Mouse (Mus musculus) G1E (cell line): Measurements from ENCODE around the gene Ttc39d.

Source experiments
- CTCF ChIP-seq: IDR thresholded peaks from 2 replicates; pipeline ENCODE4 v1.5.1; 2012; ENCODE audit warnings: low read depth, low read length, inconsistent platforms, mixed read lengths
- GATA1 ChIP-seq: IDR thresholded peaks from 2 replicates; pipeline ENCODE4 v1.6.1; 2012; ENCODE audit warnings: borderline replicate concordance, low read length, inconsistent platforms, mixed read lengths
- GATA2 ChIP-seq: IDR thresholded peaks from 2 replicates; pipeline ENCODE4 v1.6.1; 2012; ENCODE audit warnings: low read depth, low read length, inconsistent platforms, borderline replicate concordance
- POLR2AphosphoS5 ChIP-seq: IDR thresholded peaks from 2 replicates; pipeline ENCODE4 v1.6.1; 2012; ENCODE audit warnings: low read depth, low read length, inconsistent platforms; ENCODE audit not compliant: insufficient replicate concordance
- TAL1 ChIP-seq: conservative IDR thresholded peaks from 2 replicates; pipeline ENCODE4 v1.6.1; 2012; ENCODE audit warnings: low read depth, low read length, inconsistent platforms, mixed read lengths

DNA sequence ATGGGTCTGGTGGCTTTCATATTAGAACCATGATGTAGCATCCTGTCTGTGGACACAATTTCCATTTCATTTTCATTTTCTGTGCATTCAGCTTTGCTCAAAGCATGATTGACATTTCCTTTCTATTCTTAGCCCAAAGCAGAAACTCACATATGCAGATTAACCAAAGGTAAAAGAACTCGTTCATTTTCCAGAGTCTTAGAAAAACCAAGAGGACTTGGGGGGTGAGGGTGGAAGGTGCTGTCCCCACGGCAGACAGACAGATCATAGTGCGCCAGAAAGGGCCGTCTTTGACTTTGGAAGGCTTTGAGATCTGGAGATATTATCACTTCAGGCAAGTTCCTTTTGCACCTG, 31.9 kb upstream of the Ttc39d start:
- TF ChIP-seq CTCF (no peak), TAL1 (no peak), GATA1 (no peak), GATA2 (no peak), POLR2AphosphoS5 (no peak)
